Mouse (Mus musculus): ENCODE results near the gene Homer1.

Homer1 gene

DNA sequence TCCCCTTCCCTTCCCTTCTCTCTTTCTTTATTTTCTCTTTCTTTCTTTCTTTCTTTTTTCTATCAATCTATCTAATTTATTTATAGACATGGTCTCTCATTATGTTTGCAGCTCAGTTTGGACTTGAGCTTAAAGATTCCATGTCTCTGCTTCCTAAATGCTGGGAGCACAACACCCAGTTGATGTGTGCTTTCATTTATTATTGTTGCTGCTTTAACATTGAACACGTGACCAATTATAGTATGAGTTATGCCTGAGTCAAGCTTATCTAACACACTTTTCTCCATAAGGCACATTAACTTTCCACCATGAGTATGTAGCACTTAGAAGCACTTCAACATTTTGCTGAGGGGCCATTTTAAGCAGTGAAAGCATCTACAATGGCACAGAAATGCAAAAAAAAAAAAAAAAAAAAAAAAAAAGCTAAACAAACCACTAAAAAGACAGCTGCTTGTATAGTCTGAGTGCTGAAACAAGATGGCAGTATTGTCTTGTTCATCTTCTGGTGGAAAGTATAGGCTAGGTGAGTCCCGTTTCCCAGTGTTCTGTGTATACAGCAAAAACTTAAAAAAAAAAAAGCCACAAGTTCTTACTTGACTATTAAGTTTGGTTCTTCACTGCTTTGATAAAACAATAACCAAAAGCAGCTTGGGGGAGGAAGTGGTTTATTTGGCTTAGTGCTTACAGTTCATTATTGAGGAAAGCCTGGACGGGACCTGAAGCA, 41.3 kb downstream of the Homer1 start:
- no peak for DNase-seq (ENCODE audit: low spot score in 2 of 2)

DNA sequence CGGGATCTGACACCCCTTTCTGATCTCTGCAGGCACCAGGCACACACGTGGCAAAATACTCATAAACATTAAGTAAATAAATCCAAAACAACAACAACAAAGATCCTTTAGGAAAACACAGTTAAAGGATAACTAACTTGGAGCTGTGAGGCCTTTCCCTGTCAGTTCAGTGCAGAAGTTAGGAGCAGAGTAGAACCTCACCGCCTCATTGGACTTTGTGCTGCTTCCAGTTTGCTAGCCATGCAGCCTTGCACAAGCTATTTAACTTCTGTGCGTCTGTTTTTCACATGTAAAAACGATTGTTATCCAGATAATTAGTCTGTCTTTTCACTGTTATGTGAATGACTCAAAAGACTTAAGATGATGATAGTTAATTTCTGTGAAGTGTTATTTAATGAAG, 43.2 kb downstream of the Homer1 start:
- no peak for DNase-seq (ENCODE audit: low spot score in 2 of 2)

DNA sequence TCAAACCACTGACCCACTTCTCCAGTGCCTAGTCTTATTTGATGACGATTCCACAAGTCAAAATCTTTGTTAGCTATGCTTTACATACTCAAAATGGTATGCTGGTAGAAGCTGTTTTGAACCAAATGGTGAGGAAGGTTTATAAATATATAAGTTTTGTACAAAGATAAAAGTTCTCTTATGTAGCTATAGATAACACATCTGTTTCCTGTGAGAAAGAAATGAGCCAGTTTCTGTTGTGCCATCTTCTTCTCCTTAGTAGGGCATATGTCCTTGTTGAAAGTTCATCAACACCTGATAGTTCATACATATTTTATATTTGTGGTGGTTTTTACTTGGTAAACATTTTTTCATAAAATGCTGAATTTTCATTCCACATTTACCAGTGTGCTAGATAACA, 45.0 kb downstream of the Homer1 start:
- no peak for DNase-seq (ENCODE audit: low spot score in 2 of 2)

DNA sequence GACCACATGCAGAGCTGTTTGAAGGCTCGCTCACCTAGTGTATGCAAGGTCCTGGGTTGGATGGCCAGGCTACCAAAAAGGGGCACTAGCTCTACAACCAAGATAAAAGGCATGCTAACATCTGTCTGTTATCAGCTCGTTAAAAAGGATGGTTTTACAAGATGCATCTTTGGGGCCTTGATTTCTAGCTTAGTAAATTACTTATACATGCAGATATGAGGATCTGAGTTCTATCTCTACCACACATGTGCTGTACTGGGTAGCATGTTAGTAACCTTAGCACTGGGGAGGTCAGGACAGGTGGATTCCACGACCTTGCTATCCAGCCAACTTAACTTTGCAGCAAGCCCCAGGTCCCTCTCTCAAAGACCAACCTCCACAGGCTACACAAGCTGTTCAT, 46.4 kb downstream of the Homer1 start:
- DNase-seq (ENCODE audit: low spot score in 2 of 2): no peak

DNA sequence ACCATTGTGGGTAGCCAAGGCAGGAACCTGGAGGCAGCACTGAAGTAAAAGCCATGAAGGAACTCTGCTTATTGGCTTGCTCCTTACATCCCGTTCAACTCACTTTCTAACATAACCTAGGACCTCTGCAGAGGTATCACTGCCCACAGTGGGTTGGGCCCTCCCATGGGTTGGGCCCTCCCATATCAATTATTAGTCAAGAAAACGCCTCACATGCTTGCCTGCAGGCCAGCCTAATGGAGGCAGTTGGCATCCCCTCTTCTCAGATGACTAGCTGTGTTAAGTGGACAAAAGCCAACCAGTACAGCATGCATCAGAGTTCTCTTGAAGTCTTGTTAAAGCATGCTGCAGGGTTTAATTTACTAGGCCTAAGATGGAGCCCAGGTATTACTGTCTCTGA, 52.6 kb downstream of the Homer1 start:
- DNase-seq (ENCODE audit: low spot score in 2 of 2): no peak

DNA sequence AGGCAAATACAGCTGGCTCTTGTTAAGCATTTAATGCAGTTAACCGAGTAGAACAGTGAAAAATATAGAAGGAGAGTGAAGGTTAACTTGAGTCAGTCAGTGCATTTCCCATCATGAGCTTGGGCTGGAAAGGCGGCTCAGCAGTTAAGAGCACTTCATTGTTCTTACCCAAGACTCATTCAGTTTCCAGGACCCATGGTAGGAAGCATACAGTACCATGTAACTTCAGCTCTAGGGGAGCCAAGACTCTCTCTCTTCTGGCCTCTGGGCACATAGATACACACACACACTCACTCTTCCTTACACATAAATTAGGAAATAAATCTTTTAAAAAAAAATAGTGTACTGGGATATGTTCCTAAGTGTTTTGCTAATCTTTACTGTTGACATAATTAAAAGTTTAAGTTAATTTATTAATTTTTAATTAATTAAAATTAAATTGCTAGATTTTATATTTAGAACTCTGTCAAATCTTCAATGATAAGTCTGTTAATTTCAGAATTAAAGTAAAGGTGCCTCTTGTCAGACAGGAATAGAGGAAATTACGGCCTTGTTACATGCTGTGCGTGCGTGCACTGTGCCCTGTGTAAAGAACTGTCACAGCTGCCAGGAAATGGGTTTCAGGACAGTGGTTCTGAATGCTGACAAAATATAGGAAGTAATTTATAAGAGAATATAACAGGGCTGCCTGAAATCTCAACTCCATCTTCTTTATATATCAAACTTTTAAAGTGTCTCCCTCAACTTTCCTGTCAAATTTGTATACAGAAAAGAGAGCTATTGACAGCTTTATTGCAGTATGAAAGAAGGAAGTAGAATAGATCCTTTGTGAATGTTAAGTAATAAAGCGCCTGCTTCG, 55.2 kb downstream of the Homer1 start:
- DNase-seq (ENCODE audit: low spot score in 2 of 2): no peak

DNA sequence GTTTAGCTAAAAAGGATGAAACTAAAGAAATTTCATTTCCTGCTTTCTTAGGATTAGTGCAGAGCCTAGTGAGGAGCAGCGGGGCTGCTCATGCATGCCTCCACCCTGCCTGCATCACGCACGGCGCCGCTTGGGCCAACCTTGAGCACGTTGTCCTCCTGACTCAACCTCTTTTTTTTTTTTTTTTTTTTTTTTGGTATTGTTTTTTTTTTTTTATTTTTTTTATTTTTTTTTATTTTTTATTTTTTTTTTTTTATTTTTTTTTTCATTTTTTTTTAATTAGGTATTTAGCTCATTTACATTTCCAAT, 55.8 kb downstream of the Homer1 start:
- no peak for DNase-seq (ENCODE audit: low spot score in 2 of 2)

DNA sequence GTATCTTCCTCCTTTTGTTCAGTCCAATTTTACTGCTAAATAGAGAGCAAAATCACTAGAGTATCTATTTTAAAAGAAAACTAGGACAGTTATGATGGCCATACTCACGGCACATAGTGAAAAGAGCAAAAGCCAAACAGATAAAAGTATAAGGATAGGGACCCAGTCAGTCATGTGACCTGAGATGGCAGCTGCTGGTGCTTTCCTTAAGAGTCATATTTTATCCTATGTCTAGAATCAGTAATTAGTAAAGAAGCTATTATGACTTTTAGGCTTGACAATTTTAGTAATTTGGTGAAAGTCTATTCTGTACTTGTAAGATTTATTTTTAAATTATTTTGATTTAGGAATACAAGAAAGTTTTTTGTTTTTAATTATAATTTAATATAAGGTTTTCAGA, 59.1 kb downstream of the Homer1 start:
- no peak for DNase-seq (ENCODE audit: low spot score in 2 of 2)

DNA sequence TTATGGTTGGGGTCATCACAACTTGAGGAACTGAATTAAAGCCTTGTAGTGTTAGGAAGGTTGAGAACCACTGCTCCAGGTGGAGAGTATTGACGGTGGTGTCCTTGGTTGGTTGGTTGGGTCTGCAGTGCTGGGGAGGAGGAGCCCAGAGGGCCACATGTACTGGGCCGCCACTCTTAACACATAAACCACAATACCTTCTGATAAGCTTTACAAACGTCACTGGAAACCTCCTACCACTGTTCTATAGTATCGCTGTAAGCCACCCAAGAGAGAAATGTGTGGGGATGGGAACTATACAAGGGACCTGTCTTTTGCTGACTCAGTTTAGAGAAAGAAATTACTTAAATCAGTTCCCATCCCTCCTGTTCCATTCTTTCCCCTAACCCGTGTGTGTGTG, 68.1 kb downstream of the Homer1 start:
- no peak for DNase-seq (ENCODE audit: low spot score in 2 of 2)

DNA sequence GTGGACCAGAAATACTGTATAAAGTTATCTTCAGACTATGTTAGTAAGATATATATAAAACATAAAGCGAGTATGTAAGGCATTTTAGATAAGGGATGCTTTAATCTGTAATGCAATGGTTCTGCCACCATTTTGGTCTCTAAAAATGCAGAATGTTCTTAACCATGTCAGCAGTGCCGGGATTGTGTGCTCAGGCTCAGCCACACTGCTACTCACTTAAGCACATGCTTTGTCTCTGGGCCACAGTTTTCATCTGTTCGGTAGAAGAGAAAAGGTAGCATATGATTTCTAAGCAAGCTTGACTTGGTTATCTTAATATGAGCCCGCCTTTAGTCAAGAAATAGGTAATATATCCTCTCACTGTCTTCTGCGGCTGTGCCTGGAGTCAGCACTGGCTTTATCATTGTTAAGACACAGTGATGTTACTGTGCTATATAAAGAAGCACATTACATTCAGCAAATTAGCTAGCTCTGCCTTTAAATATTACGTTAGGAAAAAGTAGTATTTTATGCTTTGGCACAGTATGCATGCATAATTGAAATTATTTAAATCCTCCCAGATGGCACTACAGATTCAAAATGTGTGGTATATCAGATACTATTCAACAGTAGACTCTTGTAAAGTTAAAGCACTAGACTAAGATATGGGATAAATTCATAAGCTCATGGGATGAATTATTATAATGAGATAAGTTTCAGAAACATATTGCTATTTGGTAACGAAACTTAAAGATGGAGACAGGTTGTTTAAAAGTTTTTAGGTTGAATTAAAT, 69.6 kb downstream of the Homer1 start:
- no peak for DNase-seq (ENCODE audit: low spot score in 2 of 2)

DNA sequence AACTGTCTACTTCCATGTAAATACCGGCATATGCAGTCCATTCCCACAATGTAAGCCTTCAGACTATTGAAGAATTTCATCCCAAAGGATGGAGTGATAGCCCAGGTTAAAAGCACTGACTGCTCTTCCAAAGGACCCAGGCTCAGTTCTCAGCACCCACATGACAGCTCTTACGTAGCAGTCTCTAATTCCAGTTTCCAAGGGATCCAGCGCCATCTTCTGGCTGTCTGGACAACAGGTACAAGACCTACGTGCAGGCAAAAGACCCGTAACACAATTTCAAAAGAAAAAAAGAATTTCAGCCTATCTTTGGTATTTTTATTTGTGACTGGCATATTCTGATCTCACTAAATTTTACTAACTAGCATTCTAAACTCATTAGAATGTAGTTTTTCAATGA, 75.0 kb downstream of the Homer1 start:
- no peak for DNase-seq (ENCODE audit: low spot score in 2 of 2)

DNA sequence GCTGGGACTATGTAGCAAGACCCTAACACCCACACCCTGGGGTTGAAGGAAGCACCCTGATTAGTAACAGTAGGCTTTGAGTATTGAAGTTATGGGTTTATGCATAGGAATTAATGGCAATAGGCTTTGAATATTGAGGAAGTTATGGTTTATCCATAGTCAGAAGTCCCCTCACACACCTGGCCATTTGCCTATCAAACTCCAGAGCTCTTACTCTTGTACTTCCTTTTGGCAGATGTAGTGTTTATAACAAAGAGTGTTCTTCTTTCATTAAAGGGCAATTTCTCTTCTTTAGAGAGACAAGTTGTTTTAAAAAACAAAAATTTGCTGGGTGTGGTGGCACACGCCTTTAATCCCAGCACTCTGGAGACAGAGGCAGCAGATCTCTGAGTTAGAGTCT, 79.1 kb downstream of the Homer1 start:
- DNase-seq (ENCODE audit: low spot score in 2 of 2): no peak

DNA sequence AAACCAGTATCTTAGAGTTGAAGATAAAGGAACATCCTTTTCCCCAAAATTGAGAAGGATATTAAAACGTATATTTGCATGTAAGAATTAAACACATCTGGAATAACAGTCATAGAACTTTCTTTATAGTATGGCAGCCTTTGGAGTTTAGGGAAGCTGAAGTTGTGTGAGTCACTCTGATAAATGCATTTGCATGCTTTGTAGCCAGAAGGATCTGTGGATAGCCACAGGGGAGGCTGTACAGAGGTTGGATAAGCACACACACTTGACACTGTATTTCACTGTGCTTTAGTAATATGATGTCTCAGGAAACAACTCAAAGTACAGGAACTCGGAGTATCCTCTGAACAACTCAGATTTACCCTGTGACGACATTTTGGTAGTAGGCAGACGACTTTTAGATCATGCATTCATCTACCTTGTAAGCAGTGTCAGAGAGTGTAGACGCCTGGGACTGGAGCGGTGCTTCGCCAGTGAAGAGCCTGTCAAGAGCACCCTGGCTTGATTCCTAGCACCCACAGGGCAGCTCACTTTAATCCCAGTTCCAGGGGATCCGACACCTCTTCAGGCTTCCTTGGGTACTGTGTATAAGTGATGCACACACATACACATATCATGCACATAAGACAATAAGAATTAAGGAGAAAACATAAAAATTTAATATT, 81.1 kb downstream of the Homer1 start:
- DNase-seq (ENCODE audit: low spot score in 2 of 2): no peak

DNA sequence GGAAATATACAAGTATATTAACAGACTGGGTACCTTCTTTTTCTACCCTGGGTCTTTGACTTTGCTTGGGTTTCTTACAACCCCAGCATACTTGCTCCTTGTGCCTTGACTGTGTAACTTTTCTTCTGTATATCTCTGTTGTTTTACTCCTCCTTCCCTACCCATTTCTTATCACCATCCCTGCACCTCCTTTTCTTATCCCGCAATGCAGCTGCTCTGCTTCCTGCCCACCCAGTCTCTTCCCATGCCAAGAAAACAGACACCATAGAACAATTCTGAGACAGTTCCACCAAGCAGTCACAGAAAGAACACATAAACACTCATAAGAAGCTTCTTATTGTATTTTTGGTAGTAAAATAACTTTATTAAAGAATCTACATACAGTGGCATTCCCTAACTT, 81.9 kb downstream of the Homer1 start:
- DNase-seq (ENCODE audit: low spot score in 2 of 2): no peak

DNA sequence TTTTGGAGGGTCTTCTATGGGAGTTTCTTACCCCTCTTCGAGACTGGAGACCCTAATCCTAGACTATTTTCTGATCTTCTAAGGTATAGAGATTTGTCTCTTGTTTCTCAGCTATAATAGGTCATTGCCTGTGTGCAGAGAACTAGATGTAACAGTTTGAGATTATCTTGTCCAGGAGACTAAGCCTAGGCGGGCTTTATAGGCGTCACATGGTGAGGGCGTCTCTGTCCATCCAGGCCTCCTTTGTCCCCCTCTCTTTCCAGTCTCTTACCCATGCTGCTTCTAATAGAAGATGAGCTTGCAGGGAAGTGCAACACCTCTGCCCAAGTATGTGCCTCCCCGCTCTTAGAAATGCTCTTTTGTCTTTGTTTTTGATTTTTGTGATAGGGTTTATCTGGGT, 83.7 kb downstream of the Homer1 start:
- DNase-seq (ENCODE audit: low spot score in 2 of 2): no peak

DNA sequence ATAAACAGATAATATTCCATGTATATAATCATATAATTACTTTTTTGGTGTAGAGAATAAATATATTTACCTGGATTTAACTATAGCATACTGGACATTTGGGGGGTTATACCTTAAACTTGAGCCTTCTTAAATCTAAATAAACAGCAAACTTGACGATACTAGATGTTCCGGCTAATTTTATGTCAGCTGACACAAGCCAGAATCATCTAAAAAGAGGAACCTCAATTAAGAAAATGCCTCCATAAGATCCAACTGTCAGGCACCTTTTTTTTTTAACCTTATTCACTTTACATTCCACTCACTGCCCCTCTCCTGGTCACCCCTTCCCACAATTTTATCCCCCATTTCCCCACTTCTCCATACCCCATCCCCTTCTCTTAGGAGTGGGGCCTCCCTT, 84.2 kb downstream of the Homer1 start:
- no peak for DNase-seq (ENCODE audit: low spot score in 2 of 2)

DNA sequence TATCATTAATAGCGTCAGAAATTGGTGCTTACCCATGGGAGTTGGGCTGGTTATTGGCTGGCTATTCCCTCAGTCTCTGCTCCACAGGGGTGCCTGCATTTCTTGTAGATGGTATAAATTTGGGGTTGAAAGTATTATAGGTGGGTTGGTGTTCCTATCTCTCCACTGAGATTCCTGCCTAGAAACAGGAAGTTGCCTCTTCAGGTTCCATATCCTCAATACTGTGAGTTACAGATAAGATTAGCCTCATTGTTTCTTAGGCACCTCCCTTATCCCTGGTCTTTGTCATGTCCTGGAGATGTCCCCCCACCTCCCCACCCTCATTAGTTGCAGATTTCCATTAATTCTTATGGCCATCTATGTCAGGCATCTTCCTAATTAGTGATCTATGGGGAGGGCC, 85.0 kb downstream of the Homer1 start:
- no peak for DNase-seq (ENCODE audit: low spot score in 2 of 2)

DNA sequence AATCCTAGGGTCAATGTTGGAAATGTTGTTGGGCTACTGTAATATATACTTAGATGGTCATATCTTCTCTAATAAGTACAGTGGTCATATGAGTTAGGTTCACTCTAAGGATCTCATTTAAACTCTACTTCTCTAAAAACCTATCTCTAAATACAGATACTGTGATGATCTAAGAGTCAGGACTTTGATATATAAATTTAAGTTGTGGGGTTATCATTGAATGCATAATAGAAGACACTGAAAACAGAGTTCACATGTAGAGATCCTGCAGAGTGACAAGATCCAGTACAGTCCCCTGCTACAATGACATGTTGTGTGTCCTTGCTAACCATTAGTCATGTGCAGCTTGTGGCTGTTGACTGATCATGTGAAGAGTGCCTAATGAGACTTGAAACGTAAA, 85.7 kb downstream of the Homer1 start:
- DNase-seq (ENCODE audit: low spot score in 2 of 2): no peak

DNA sequence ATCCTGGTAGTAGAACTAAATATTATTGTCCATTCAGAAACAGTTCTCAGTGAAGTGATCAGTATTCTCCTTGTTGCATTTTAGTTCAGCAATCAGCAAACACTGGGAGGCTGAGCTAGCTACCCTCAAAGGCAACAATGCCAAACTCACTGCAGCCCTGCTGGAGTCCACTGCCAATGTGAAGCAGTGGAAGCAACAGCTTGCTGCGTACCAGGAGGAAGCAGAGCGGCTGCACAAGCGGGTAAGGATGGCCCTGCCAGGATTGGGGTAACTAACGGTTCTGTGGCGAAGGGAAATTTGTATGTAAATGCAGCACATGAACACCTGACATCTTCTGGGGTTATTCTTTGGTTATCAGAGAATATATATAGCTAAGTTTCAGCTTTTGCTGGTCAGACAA, 88.0 kb downstream of the Homer1 start:
- DNase-seq (ENCODE audit: low spot score in 2 of 2): no peak

DNA sequence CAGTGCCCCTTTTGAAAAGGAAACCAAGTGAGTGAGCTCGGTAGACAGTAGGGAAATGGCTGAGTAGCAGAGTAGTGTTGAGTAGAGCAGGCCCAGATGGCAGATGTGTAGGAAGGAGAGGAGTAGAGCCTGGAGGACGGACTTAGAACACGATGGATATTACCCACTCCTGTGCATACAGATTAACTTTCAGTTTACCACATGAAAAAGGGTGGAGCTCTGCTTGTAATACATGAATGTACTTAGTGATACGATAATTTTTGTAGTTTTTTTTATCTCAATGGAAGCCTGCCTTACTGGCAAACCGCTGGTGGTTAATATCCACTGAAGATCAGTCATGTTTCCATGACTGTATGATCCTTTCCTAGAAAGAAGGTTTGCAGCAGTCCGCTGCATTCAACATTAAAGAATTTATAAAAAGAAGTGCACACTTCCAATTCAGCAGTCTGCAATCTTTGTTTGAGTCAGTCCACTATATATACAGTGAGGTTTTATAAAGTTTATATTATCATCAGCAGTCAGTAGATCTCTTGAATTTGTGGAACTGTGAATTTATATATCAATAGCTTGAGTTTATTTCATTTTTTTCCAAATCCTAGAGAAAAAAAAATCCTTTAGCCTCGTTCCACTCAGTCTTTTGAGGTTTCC, 89.3 kb downstream of the Homer1 start:
- no peak for DNase-seq (ENCODE audit: low spot score in 2 of 2)

DNA sequence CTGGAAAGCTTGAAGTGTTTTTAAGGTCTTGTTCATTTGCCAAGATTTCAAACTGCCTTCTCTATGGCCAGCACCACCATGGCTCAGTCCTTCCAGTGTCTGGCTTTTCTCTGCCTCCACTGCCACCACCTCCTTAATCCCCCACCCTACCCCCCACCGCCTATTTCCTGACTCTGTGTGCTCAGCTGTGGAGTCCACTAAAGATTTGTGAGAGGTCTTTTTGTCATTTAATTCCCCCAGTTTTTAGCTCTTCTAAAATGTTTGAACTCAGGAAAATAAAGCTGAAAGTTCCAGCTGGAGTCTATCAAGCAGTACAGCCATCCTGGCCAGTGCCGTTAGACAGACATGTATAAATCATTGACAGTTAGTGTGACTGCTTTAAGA, 89.8 kb downstream of the Homer1 start:
- no peak for DNase-seq (ENCODE audit: low spot score in 2 of 2)

DNA sequence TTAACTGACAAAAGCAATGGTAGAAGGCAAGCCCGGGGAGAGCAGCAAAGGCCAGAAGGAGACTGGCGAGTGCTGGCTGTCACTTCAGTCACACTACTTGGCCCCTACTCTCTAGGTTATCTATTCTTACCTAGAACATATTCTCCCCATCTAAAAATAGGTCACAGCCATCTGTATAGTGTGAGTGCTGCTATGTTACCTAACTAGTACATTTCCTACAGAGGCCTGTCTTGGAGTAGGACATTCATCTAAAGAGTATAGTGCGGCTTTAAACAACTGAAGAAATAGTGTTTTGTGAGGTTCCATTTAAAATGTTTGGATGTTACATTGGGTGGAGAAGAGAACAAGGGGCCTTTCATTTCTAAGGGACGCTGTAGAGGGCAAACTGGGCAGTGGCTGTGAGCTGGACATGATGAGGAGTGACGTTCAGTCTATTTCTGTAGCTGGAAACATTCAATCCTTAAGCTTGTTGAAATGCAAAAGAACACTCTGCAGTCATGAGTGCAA, 100.3 kb downstream of the Homer1 start:
- DNase-seq (ENCODE audit: low spot score in 2 of 2): no peak
